Mouse (Mus musculus): ENCODE results near the gene Calcoco1.

Calcoco1 gene

GRCm38 (mm10) chr15:102721980-102722475, at the start of gene Calcoco1:
Gene Calcoco1, minus strand, starts transcription at chr15:102722178.
- peak; percentile 99 for DNase-seq (ENCODE audit: low read depth, low spot score)

- DNase-seq (ENCODE audit: low read depth, low spot score), result no peak
These were observed 48.9 kb upstream of the Calcoco1 start for GRCm38 (mm10) chr15:102770866-102771265.

GRCm38 (mm10) chr15:102765207-102765606, 43.2 kb upstream of the Calcoco1 start:
- no peak for DNase-seq (ENCODE audit: low read depth, low spot score)

- peak; percentile 85 for DNase-seq (ENCODE audit: low read depth, low spot score)
These were observed 39.9 kb upstream of the Calcoco1 start for GRCm38 (mm10) chr15:102761745-102762378.

GRCm38 (mm10) chr15:102757686-102758085, 35.7 kb upstream of the Calcoco1 start:
- DNase-seq (ENCODE audit: low read depth, low spot score), result peak; percentile 32

GRCm38 (mm10) chr15:102755053-102755452, 33.1 kb upstream of the Calcoco1 start:
- no peak for DNase-seq (ENCODE audit: low read depth, low spot score)

- no peak for DNase-seq (ENCODE audit: low read depth, low spot score)
These were observed 32.4 kb upstream of the Calcoco1 start for GRCm38 (mm10) chr15:102754361-102754760.

GRCm38 (mm10) chr15:102753170-102753569, 31.2 kb upstream of the Calcoco1 start:
- DNase-seq (ENCODE audit: low read depth, low spot score), result peak; percentile 94

GRCm38 (mm10) chr15:102752164-102752563, 30.2 kb upstream of the Calcoco1 start:
- no peak for DNase-seq (ENCODE audit: low read depth, low spot score)

- no peak for DNase-seq (ENCODE audit: low read depth, low spot score)
These were observed 28.3 kb upstream of the Calcoco1 start for GRCm38 (mm10) chr15:102750241-102750640.

GRCm38 (mm10) chr15:102749103-102749502, 27.1 kb upstream of the Calcoco1 start:
- no peak for DNase-seq (ENCODE audit: low read depth, low spot score)

- no peak for DNase-seq (ENCODE audit: low read depth, low spot score)
These were observed 25.9 kb upstream of the Calcoco1 start for GRCm38 (mm10) chr15:102747853-102748252.

GRCm38 (mm10) chr15:102747286-102747640, 25.3 kb upstream of the Calcoco1 start:
- DNase-seq (ENCODE audit: low read depth, low spot score), result peak; percentile 33

- DNase-seq (ENCODE audit: low read depth, low spot score), result peak; percentile 74
These were observed 24.7 kb upstream of the Calcoco1 start for GRCm38 (mm10) chr15:102746488-102747285.

GRCm38 (mm10) chr15:102746126-102746487, 24.1 kb upstream of the Calcoco1 start:
- DNase-seq (ENCODE audit: low read depth, low spot score), result no peak

- no peak for DNase-seq (ENCODE audit: low read depth, low spot score)
These were observed 23.4 kb upstream of the Calcoco1 start for GRCm38 (mm10) chr15:102745387-102745786.

GRCm38 (mm10) chr15:102744831-102745230, 22.9 kb upstream of the Calcoco1 start:
- DNase-seq (ENCODE audit: low read depth, low spot score), result no peak

- DNase-seq (ENCODE audit: low read depth, low spot score), result no peak
These were observed 22.4 kb upstream of the Calcoco1 start for GRCm38 (mm10) chr15:102744416-102744815.

- peak; percentile 57 for DNase-seq (ENCODE audit: low read depth, low spot score)
These were observed 22.0 kb upstream of the Calcoco1 start for GRCm38 (mm10) chr15:102743996-102744395.

- no peak for DNase-seq (ENCODE audit: low read depth, low spot score)
These were observed 21.2 kb upstream of the Calcoco1 start for GRCm38 (mm10) chr15:102743196-102743595.

GRCm38 (mm10) chr15:102742589-102742988, 20.6 kb upstream of the Calcoco1 start:
- DNase-seq (ENCODE audit: low read depth, low spot score), result peak; percentile 92

- DNase-seq (ENCODE audit: low read depth, low spot score), result peak; percentile 80
These were observed 17.7 kb upstream of the Calcoco1 start for GRCm38 (mm10) chr15:102739520-102740297.

Measured in ES-CJ7 (cell line).